Mouse (Mus musculus) adrenal gland (tissue): Measurements from ENCODE around the gene Hs6st1.

Experiments used
- intact Hi-C: fragments of 180-260 bp; cut with DNase I; formaldehyde crosslinking; loops from one replicate; pipeline ENCODE4 v1.15.1; 2025

The Hs6st1 gene

GRCm38 (mm10) chr1:36079679-36080078 lies 11.5 kb downstream of the Hs6st1 start:
- intact Hi-C loops, result loop anchor here (10.0 kb wide), 1 partner anchor 165 kb away; the partner anchor contains the start of gene Uggt1

GRCm38 (mm10) chr1:36080974-36081373 lies 12.8 kb downstream of the Hs6st1 start:
- intact Hi-C loops, result no loop called here

GRCm38 (mm10) chr1:36082184-36082583 lies 14.0 kb downstream of the Hs6st1 start:
- intact Hi-C loops, result no loop called here

- intact Hi-C loops, result no loop called here
Observed at GRCm38 (mm10) chr1:36083554-36083953, 15.4 kb downstream of the Hs6st1 start.

- intact Hi-C loops, result no loop called here
Observed at GRCm38 (mm10) chr1:36085069-36085468, 16.9 kb downstream of the Hs6st1 start.

GRCm38 (mm10) chr1:36088367-36088766 lies 20.2 kb downstream of the Hs6st1 start:
- intact Hi-C loops, result no loop called here

- intact Hi-C loops, result no loop called here
Observed at GRCm38 (mm10) chr1:36089481-36089880, 21.3 kb downstream of the Hs6st1 start.

GRCm38 (mm10) chr1:36090011-36090721 lies 22.0 kb downstream of the Hs6st1 start:
- intact Hi-C loops, result no loop called here

- intact Hi-C loops, result no loop called here
Observed at GRCm38 (mm10) chr1:36090722-36091110, 22.5 kb downstream of the Hs6st1 start.

GRCm38 (mm10) chr1:36091246-36091645 lies 23.0 kb downstream of the Hs6st1 start:
- intact Hi-C loops, result no loop called here

GRCm38 (mm10) chr1:36093741-36094140 lies 25.5 kb downstream of the Hs6st1 start:
- intact Hi-C loops, result no loop called here

- intact Hi-C loops, result no loop called here
Observed at GRCm38 (mm10) chr1:36095423-36096272, 27.4 kb downstream of the Hs6st1 start.

- intact Hi-C loops, result no loop called here
Observed at GRCm38 (mm10) chr1:36098432-36098831, 30.2 kb downstream of the Hs6st1 start.

- intact Hi-C loops, result no loop called here
Observed at GRCm38 (mm10) chr1:36100371-36100770, 32.2 kb downstream of the Hs6st1 start.

GRCm38 (mm10) chr1:36105917-36106706 lies 37.9 kb downstream of the Hs6st1 start:
- intact Hi-C loops, result no loop called here

GRCm38 (mm10) chr1:36109987-36110386 lies 41.8 kb downstream of the Hs6st1 start:
- intact Hi-C loops, result no loop called here

- intact Hi-C loops, result no loop called here
Observed at GRCm38 (mm10) chr1:36112665-36113064, 44.5 kb downstream of the Hs6st1 start.

GRCm38 (mm10) chr1:36113670-36114069 lies 45.5 kb downstream of the Hs6st1 start:
- intact Hi-C loops, result no loop called here

GRCm38 (mm10) chr1:36114844-36115243 lies 46.6 kb downstream of the Hs6st1 start:
- intact Hi-C loops, result no loop called here

GRCm38 (mm10) chr1:36116488-36116887 lies 48.3 kb downstream of the Hs6st1 start:
- intact Hi-C loops, result no loop called here

- intact Hi-C loops, result no loop called here
Observed at GRCm38 (mm10) chr1:36118061-36118685, 50.0 kb downstream of the Hs6st1 start.
